Mouse (Mus musculus) neural tube, embryonic 15.5 days (tissue): Measurements from ENCODE around the gene Tapbp. TPM values are rescaled to one million over a fixed set of nuclear protein-coding genes. Genes with fewer than 3 reads are reported as not detected.
A peak's percentile ranks its signal among the peaks of the same experiment; 100 is the strongest.
"Not testable (repeated sequence)": the region's sequence is repeated elsewhere in the genome, so short reads cannot be mapped to it uniquely, and the experiment has no call there.

Experiments used
- ATAC-seq: fragments of 200-750 bp; cut with Nextera tagmentation; 2 replicates; pipeline ENCODE4 v1.8.0; 2017; ENCODE audit warnings: mild to moderate bottlenecking, moderate TSS enrichment, moderate library complexity; ENCODE audit not compliant: low FRiP score
- H3K27ac ChIP-seq: fragments of 300-500 bp; sonication (generic); replicated peaks from 2 replicates; pipeline ENCODE4 v1.5.1; 2015; ENCODE audit warnings: mild to moderate bottlenecking, inconsistent platforms
- H3K27me3 ChIP-seq: fragments of 300-500 bp; sonication (generic); replicated peaks from 2 replicates; pipeline ENCODE4 v1.6.1; 2015; ENCODE audit warnings: inconsistent platforms
- H3K36me3 ChIP-seq: fragments of 300-500 bp; sonication (generic); 2 replicates; pipeline ENCODE4 v1.6.1; 2015; ENCODE audit warnings: inconsistent platforms
- H3K4me1 ChIP-seq: fragments of 300-500 bp; sonication (generic); 2 replicates; pipeline ENCODE4 v1.6.1; 2015; ENCODE audit warnings: inconsistent platforms
- H3K4me2 ChIP-seq: fragments of 300-500 bp; sonication (generic); 2 replicates; pipeline ENCODE4 v1.6.1; 2015; ENCODE audit warnings: inconsistent platforms, mild to moderate bottlenecking, moderate library complexity
- H3K4me3 ChIP-seq: fragments of 300-500 bp; sonication (generic); replicated peaks from 2 replicates; pipeline ENCODE4 v1.5.1; 2015; ENCODE audit warnings: mild to moderate bottlenecking, inconsistent platforms
- H3K9ac ChIP-seq: fragments of 300-500 bp; sonication (generic); replicated peaks from 2 replicates; pipeline ENCODE4 v1.6.1; 2015; ENCODE audit warnings: mild to moderate bottlenecking, inconsistent platforms
- H3K9me3 ChIP-seq: fragments of 300-500 bp; sonication (generic); replicated peaks from 2 replicates; pipeline ENCODE4 v1.6.1; 2016; ENCODE audit warnings: inconsistent platforms
- WGBS: fragments of 180-500 bp; shearing (Covaris S2); methylation state at CpG from one replicate; pipeline ENCODE4 v1.1.7; 2015; ENCODE audit warnings: mixed read lengths; 5-methylcytosine and 5-hydroxymethylcytosine counted together
- polyA plus RNA-seq: library from polyadenylated mRNA; unstranded; fragments of >200 nt; fragmentation: Nextera tagmentation; extraction: Ambion mirVana; gene quantifications from 2 replicates; pipeline ENCODE4 v1.2.1, GENCODE M21; 2015

The Tapbp gene
- 35.3 and 51.3 TPM in 2 replicates for polyA plus RNA-seq

GRCm38 (mm10) chr17:33915671-33916250, at the start of gene Tapbp, which contains the start of gene Zbtb22:
TSS of gene Tapbp (plus strand) at chr17:33915899.
TSS of gene Zbtb22 (plus strand) at chr17:33915904.
- WGBS = under 1% methylated on average over 34 of the region's 34 CpGs
- peaks cover 79% of the 10 kb centered on the region for H3K4me1 ChIP-seq
- H3K27me3 ChIP-seq = no peaks in the 10 kb centered on the region
- H3K36me3 ChIP-seq = peaks cover 43% of the 10 kb centered on the region
- H3K9me3 ChIP-seq = no peaks in the 10 kb centered on the region
- ATAC-seq = peak; percentile 89
- peak within 1 kb of the TSS; percentile 49 for H3K9ac ChIP-seq
- H3K27ac ChIP-seq = peak within 1 kb of the TSS; percentile 88
- H3K4me3 ChIP-seq = peak within 1 kb of the TSS; percentile 54
- H3K4me2 ChIP-seq = peak within 1 kb of the TSS; percentile 79

GRCm38 (mm10) chr17:33873537-33873936, 42.2 kb upstream of the Tapbp start, which contains the start of gene Gm7029:
TSS of gene Gm7029 (plus strand) at chr17:33873837.
- H3K9me3 ChIP-seq, H3K27ac ChIP-seq, H3K4me1 ChIP-seq, H3K4me2 ChIP-seq, H3K9ac ChIP-seq, ATAC-seq, H3K27me3 ChIP-seq, H3K4me3 ChIP-seq, H3K36me3 ChIP-seq: not testable (repeated sequence)
- WGBS = 66% methylated on average over 3 of the region's 12 CpGs

GRCm38 (mm10) chr17:33874411-33874810, 41.3 kb upstream of the Tapbp start:
- Histone ChIP-seq H3K4me3 (no peak overlapping the region), H3K36me3 (no peaks in the 10 kb centered on the region), H3K4me2 (no peak overlapping the region), H3K27ac (no peak overlapping the region), H3K9ac (no peak overlapping the region), H3K4me1 (no peaks in the 10 kb centered on the region), H3K9me3 (no peaks in the 10 kb centered on the region), H3K27me3 (no peaks in the 10 kb centered on the region)
- WGBS = 86% methylated on average over 11 of the region's 11 CpGs
- no peak for ATAC-seq

- not testable (repeated sequence) for H3K9me3 ChIP-seq, H3K36me3 ChIP-seq, ATAC-seq, H3K27ac ChIP-seq, H3K27me3 ChIP-seq, H3K4me3 ChIP-seq, H3K4me1 ChIP-seq, H3K4me2 ChIP-seq, H3K9ac ChIP-seq
- WGBS = 87% methylated on average over 5 of the region's 5 CpGs
These were observed 39.9 kb upstream of the Tapbp start for GRCm38 (mm10) chr17:33875797-33876196.

GRCm38 (mm10) chr17:33884320-33884719, 31.4 kb upstream of the Tapbp start:
- 95% methylated on average over 10 of the region's 11 CpGs for WGBS
- ATAC-seq, H3K27ac ChIP-seq, H3K4me1 ChIP-seq, H3K27me3 ChIP-seq, H3K4me3 ChIP-seq, H3K9me3 ChIP-seq, H3K4me2 ChIP-seq, H3K9ac ChIP-seq, H3K36me3 ChIP-seq: not testable (repeated sequence)

GRCm38 (mm10) chr17:33887802-33888201, 27.9 kb upstream of the Tapbp start:
- H3K27ac ChIP-seq, H3K27me3 ChIP-seq, H3K9ac ChIP-seq, H3K4me2 ChIP-seq, H3K36me3 ChIP-seq, H3K9me3 ChIP-seq, ATAC-seq, H3K4me3 ChIP-seq: not testable (repeated sequence)
- peaks cover 11% of the 10 kb centered on the region for H3K4me1 ChIP-seq
- 74% methylated on average over 2 of the region's 2 CpGs for WGBS

- not testable (repeated sequence) for H3K27ac ChIP-seq, H3K9ac ChIP-seq, H3K9me3 ChIP-seq, H3K27me3 ChIP-seq, ATAC-seq, H3K4me3 ChIP-seq, H3K4me2 ChIP-seq, H3K36me3 ChIP-seq
- H3K4me1 ChIP-seq = peaks cover 11% of the 10 kb centered on the region
These were observed 27.5 kb upstream of the Tapbp start for GRCm38 (mm10) chr17:33888230-33888629.

- H3K27ac ChIP-seq, ATAC-seq, H3K9me3 ChIP-seq, H3K36me3 ChIP-seq, H3K27me3 ChIP-seq: not testable (repeated sequence)
- Histone ChIP-seq H3K4me1 (peaks cover 11% of the 10 kb centered on the region), H3K9ac (peak overlapping the region; percentile 40), H3K4me2 (peak overlapping the region; percentile 86), H3K4me3 (peak overlapping the region; percentile 57)
- under 1% methylated on average over 35 of the region's 44 CpGs for WGBS
These were observed 25.7 kb upstream of the Tapbp start for GRCm38 (mm10) chr17:33889941-33890532.

GRCm38 (mm10) chr17:33890533-33891059, 25.1 kb upstream of the Tapbp start, which contains the start of gene Kifc1:
TSS of gene Kifc1 (minus strand) at chr17:33890661.
- no peaks in the 10 kb centered on the region for H3K36me3 ChIP-seq
- no peaks in the 10 kb centered on the region for H3K9me3 ChIP-seq
- no peak within 1 kb of the TSS for H3K27ac ChIP-seq
- H3K27me3 ChIP-seq = no peaks in the 10 kb centered on the region
- peak within 1 kb of the TSS; percentile 86 for H3K4me2 ChIP-seq
- peak within 1 kb of the TSS; percentile 40 for H3K9ac ChIP-seq
- ATAC-seq = peak; percentile 100
- H3K4me1 ChIP-seq = peaks cover 11% of the 10 kb centered on the region
- under 1% methylated on average over 49 of the region's 49 CpGs for WGBS
- H3K4me3 ChIP-seq = peak within 1 kb of the TSS; percentile 57

- WGBS = 74% methylated on average over 2 of the region's 2 CpGs
- Histone ChIP-seq H3K9ac (no peak overlapping the region), H3K27ac (no peak overlapping the region), H3K9me3 (no peaks in the 10 kb centered on the region), H3K4me2 (no peak overlapping the region), H3K4me1 (peaks cover 11% of the 10 kb centered on the region), H3K36me3 (no peaks in the 10 kb centered on the region), H3K4me3 (no peak overlapping the region), H3K27me3 (no peaks in the 10 kb centered on the region)
- ATAC-seq = no peak
These were observed 24.3 kb upstream of the Tapbp start for GRCm38 (mm10) chr17:33891357-33891756.

GRCm38 (mm10) chr17:33891892-33892291, 23.8 kb upstream of the Tapbp start:
- not testable (repeated sequence) for ATAC-seq

GRCm38 (mm10) chr17:33892429-33892828, 23.3 kb upstream of the Tapbp start:
- H3K9ac ChIP-seq = no peak overlapping the region
- H3K4me2 ChIP-seq = no peak overlapping the region
- no peak overlapping the region for H3K27ac ChIP-seq
- no peaks in the 10 kb centered on the region for H3K36me3 ChIP-seq
- no peaks in the 10 kb centered on the region for H3K27me3 ChIP-seq
- H3K4me3 ChIP-seq = no peak overlapping the region
- 26% methylated on average over 7 of the region's 7 CpGs for WGBS
- H3K4me1 ChIP-seq = peaks cover 11% of the 10 kb centered on the region
- no peak for ATAC-seq
- H3K9me3 ChIP-seq = no peaks in the 10 kb centered on the region

More at GRCm38 (mm10) chr17:33891892-33892291, 23.8 kb upstream of the Tapbp start:
- H3K27me3 ChIP-seq, H3K4me2 ChIP-seq, H3K27ac ChIP-seq, H3K4me3 ChIP-seq, H3K9ac ChIP-seq, H3K9me3 ChIP-seq, H3K36me3 ChIP-seq: not testable (repeated sequence)
- WGBS = 77% methylated on average over 6 of the region's 6 CpGs
- peaks cover 11% of the 10 kb centered on the region for H3K4me1 ChIP-seq
